Mouse (Mus musculus): ENCODE data around the gene Suco. TPM values are rescaled to one million over a fixed set of nuclear protein-coding genes. Genes with fewer than 3 reads are reported as not detected.

Suco gene
- polyA plus RNA-seq, 1 experiment, result 6.0 TPM

GRCm38 (mm10) chr1:161895014-161895413, 18.5 kb upstream of the Suco start:
- H3K4me3 ChIP-seq (ENCODE audit: control insufficient read depth, insufficient read depth, low read length), result no peak overlapping the region
- H3K36me3 ChIP-seq (ENCODE audit: control insufficient read depth, insufficient read depth, low read length), result no peaks in the 10 kb centered on the region
- no peak overlapping the region for H3K27ac ChIP-seq (ENCODE audit: control insufficient read depth, insufficient read depth, low read length)
- peaks cover 11% of the 10 kb centered on the region for H3K4me1 ChIP-seq (replicated peaks; ENCODE audit: control insufficient read depth, insufficient read depth, low read length)
- H3K27me3 ChIP-seq (ENCODE audit: control insufficient read depth, insufficient read depth, low read length), result no peaks in the 10 kb centered on the region
- 96% methylated on average over 3 of the region's 3 CpGs for WGBS
- DNase-seq, result no peak
- TF ChIP-seq CTCF (IDR thresholded peaks at IDR 0.05; ENCODE audit: borderline replicate concordance, control insufficient read depth, extremely low read depth, insufficient read depth, low read length, poor library complexity) (no peak), POLR2A (IDR thresholded peaks at IDR 0.05; ENCODE audit: control insufficient read depth, extremely low read depth, insufficient read depth, low read length, poor library complexity) (no peak)

DNA sequence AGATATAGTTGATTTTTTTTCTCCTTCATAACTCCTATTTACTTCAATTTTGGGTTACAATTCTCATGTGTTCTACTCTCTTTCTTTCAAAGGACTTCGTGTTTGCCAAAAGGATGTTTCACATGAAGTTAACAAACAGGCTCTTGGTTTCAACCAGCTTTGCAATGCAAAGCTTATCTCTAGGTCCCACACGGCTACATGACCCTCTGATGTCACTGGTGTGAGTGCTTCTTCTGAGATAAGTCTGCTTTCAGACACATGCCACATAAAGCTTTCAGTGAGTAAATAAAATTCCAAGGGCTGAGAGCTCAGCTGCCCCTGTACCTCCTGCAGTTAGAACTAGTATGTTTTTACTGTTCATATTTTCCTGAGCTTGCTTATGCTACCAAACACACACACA, 18.1 kb upstream of the Suco start:
- no peaks in the 10 kb centered on the region for H3K36me3 ChIP-seq (ENCODE audit: control insufficient read depth, insufficient read depth, low read length)
- H3K4me1 ChIP-seq (replicated peaks; ENCODE audit: control insufficient read depth, insufficient read depth, low read length), result peaks cover 11% of the 10 kb centered on the region
- TF ChIP-seq CTCF (IDR thresholded peaks at IDR 0.05; ENCODE audit: borderline replicate concordance, control insufficient read depth, extremely low read depth, insufficient read depth, low read length, poor library complexity) (no peak), POLR2A (IDR thresholded peaks at IDR 0.05; ENCODE audit: control insufficient read depth, extremely low read depth, insufficient read depth, low read length, poor library complexity) (no peak)
- no peak for DNase-seq
- H3K27ac ChIP-seq (ENCODE audit: control insufficient read depth, insufficient read depth, low read length), result no peak overlapping the region
- H3K4me3 ChIP-seq (ENCODE audit: control insufficient read depth, insufficient read depth, low read length), result no peak overlapping the region
- 22% methylated on average over 2 of the region's 2 CpGs for WGBS
- H3K27me3 ChIP-seq (ENCODE audit: control insufficient read depth, insufficient read depth, low read length), result no peaks in the 10 kb centered on the region

- 5% methylated on average over 2 of the region's 2 CpGs for WGBS
- Histone ChIP-seq H3K27ac (ENCODE audit: control insufficient read depth, insufficient read depth, low read length) (peak overlapping the region; percentile 73), H3K4me3 (ENCODE audit: control insufficient read depth, insufficient read depth, low read length) (no peak overlapping the region)
These were observed 17.6 kb upstream of the Suco start for GRCm38 (mm10) chr1:161894126-161894525.

DNA sequence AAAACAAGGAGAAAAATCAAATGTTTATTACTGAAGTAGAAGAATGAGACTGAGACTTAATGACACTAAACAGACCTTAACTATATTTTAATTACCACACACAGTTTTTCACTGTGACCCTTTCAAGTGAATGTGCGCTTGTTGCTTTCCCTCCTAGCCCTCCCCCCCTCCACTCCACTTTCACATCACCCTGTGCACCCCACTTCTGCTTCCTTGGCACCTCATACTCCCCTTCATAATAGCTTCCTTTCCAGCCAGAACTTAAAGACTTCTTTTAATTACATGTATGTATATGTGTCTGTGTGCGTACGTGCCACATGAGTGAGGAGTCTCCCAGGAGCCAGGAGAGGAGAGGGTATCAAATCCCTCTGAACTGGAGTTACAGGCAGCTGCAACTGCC, 12.3 kb upstream of the Suco start:
- DNase-seq, result no peak
- H3K4me1 ChIP-seq (replicated peaks; ENCODE audit: control insufficient read depth, insufficient read depth, low read length), result peaks cover 5% of the 10 kb centered on the region
- TF ChIP-seq POLR2A (IDR thresholded peaks at IDR 0.05; ENCODE audit: control insufficient read depth, extremely low read depth, insufficient read depth, low read length, poor library complexity), result no peak
- no peak for TF ChIP-seq CTCF (IDR thresholded peaks at IDR 0.05; ENCODE audit: borderline replicate concordance, control insufficient read depth, extremely low read depth, insufficient read depth, low read length, poor library complexity)
- H3K27ac ChIP-seq (ENCODE audit: control insufficient read depth, insufficient read depth, low read length), result no peak overlapping the region
- H3K27me3 ChIP-seq (ENCODE audit: control insufficient read depth, insufficient read depth, low read length), result no peaks in the 10 kb centered on the region
- no peak overlapping the region for H3K4me3 ChIP-seq (ENCODE audit: control insufficient read depth, insufficient read depth, low read length)
- H3K36me3 ChIP-seq (ENCODE audit: control insufficient read depth, insufficient read depth, low read length), result no peaks in the 10 kb centered on the region
- WGBS, result 96% methylated on average over 3 of the region's 3 CpGs

More at GRCm38 (mm10) chr1:161894126-161894525, 17.6 kb upstream of the Suco start:
- DNase-seq, result no peak
- no peak for TF ChIP-seq CTCF (IDR thresholded peaks at IDR 0.05; ENCODE audit: borderline replicate concordance, control insufficient read depth, extremely low read depth, insufficient read depth, low read length, poor library complexity)
- no peak for TF ChIP-seq POLR2A (IDR thresholded peaks at IDR 0.05; ENCODE audit: control insufficient read depth, extremely low read depth, insufficient read depth, low read length, poor library complexity)
- Histone ChIP-seq H3K27me3 (ENCODE audit: control insufficient read depth, insufficient read depth, low read length) (no peaks in the 10 kb centered on the region), H3K4me1 (replicated peaks; ENCODE audit: control insufficient read depth, insufficient read depth, low read length) (peaks cover 11% of the 10 kb centered on the region), H3K36me3 (ENCODE audit: control insufficient read depth, insufficient read depth, low read length) (no peaks in the 10 kb centered on the region)

DNA sequence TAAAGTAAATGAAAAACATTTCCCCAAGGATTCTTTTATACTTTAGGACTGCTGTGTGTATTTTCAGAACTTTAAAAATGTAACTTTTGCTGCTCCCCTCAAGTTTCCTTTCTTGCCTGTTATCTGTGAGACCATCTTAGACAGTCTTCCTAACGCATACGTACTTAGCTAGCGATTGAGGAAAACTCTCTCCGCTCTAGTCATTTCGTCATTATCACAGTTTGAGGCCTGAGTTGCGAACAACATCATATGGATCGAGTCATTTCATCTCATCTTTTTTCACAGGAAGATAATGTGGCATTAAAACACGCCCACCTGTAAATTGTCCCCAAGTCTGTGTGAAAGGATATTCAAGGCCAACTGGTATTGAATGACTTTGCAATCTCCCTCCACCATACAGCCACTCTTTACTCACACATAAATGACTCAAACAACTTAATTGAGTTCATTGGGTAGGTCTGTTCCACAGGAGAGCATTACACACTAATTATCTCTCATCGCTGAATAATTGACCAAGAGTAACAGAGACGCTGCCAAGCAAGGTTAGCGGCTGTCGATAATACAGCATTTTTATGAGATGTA, 11.3 kb upstream of the Suco start:
- Histone ChIP-seq H3K36me3 (ENCODE audit: control insufficient read depth, insufficient read depth, low read length) (no peaks in the 10 kb centered on the region), H3K27me3 (ENCODE audit: control insufficient read depth, insufficient read depth, low read length) (no peaks in the 10 kb centered on the region), H3K27ac (ENCODE audit: control insufficient read depth, insufficient read depth, low read length) (no peak overlapping the region), H3K4me3 (ENCODE audit: control insufficient read depth, insufficient read depth, low read length) (no peak overlapping the region), H3K4me1 (replicated peaks; ENCODE audit: control insufficient read depth, insufficient read depth, low read length) (no peaks in the 10 kb centered on the region)
- TF ChIP-seq CTCF (IDR thresholded peaks at IDR 0.05; ENCODE audit: borderline replicate concordance, control insufficient read depth, extremely low read depth, insufficient read depth, low read length, poor library complexity) (no peak), POLR2A (IDR thresholded peaks at IDR 0.05; ENCODE audit: control insufficient read depth, extremely low read depth, insufficient read depth, low read length, poor library complexity) (no peak)
- no peak for DNase-seq
- 64% methylated on average over 12 of the region's 12 CpGs for WGBS

GRCm38 (mm10) chr1:161885762-161886161, 9.3 kb upstream of the Suco start:
- Histone ChIP-seq H3K27ac (ENCODE audit: control insufficient read depth, insufficient read depth, low read length) (no peak overlapping the region), H3K36me3 (ENCODE audit: control insufficient read depth, insufficient read depth, low read length) (no peaks in the 10 kb centered on the region), H3K27me3 (ENCODE audit: control insufficient read depth, insufficient read depth, low read length) (no peaks in the 10 kb centered on the region), H3K4me3 (ENCODE audit: control insufficient read depth, insufficient read depth, low read length) (no peak overlapping the region), H3K4me1 (replicated peaks; ENCODE audit: control insufficient read depth, insufficient read depth, low read length) (no peaks in the 10 kb centered on the region)
- TF ChIP-seq POLR2A (IDR thresholded peaks at IDR 0.05; ENCODE audit: control insufficient read depth, extremely low read depth, insufficient read depth, low read length, poor library complexity), result no peak
- TF ChIP-seq CTCF (IDR thresholded peaks at IDR 0.05; ENCODE audit: borderline replicate concordance, control insufficient read depth, extremely low read depth, insufficient read depth, low read length, poor library complexity), result no peak
- 73% methylated on average over 1 of the region's 1 CpGs for WGBS
- no peak for DNase-seq
